Mouse (Mus musculus): ENCODE results near the gene Kdm1b. TPM values are rescaled to one million over a fixed set of nuclear protein-coding genes. Genes with fewer than 3 reads are reported as not detected.

The Kdm1b gene
- polyA plus RNA-seq, 1 experiment from 2014 or later = 14.9 TPM

DNA sequence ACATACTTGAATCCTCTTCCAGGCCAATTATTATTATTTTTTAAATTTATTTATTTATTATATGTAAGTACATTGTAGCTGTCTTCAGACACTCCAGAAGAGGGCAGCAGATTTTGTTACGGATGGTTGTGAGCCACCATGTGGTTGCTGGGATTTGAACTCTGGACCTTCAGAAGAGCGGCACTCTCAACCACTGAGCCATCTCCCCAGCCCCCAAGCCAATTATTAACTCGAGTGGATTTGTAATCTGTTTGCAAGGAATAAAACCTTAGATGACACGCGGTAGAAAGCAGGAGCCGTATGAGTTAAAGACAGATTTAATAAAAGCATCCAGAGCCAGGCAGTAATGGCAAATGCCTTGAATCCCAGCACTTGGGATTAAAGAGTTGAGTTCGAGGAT lies 23.5 kb upstream of the Kdm1b start:
- H3K9me3 ChIP-seq (ENCODE audit: control insufficient read depth, low read length) = no peaks in the 10 kb centered on the region
- H3K4me2 ChIP-seq (replicated peaks; ENCODE audit: low read depth, low read length) = no peak overlapping the region
- DNase-seq (ENCODE audit: low spot score) = no peak
- H3K9ac ChIP-seq (ENCODE audit: low read depth, low read length) = no peak overlapping the region
- H3K27me3 ChIP-seq (ENCODE audit: control insufficient read depth, insufficient read depth, low read length) = no peaks in the 10 kb centered on the region
- H3K4me1 ChIP-seq (replicated peaks; ENCODE audit: control insufficient read depth, insufficient read depth, low read length) = no peaks in the 10 kb centered on the region
- 86% methylated on average over 7 of the region's 7 CpGs for WGBS
- ATAC-seq (ENCODE audit: low FRiP score) = no peak
- no peak overlapping the region for H3K4me3 ChIP-seq (ENCODE audit: low read depth, low read length)
- H3K36me3 ChIP-seq (ENCODE audit: control insufficient read depth, insufficient read depth, low read length) = no peaks in the 10 kb centered on the region
- H3K27ac ChIP-seq (ENCODE audit: low read depth, low read length) = no peak overlapping the region

DNA sequence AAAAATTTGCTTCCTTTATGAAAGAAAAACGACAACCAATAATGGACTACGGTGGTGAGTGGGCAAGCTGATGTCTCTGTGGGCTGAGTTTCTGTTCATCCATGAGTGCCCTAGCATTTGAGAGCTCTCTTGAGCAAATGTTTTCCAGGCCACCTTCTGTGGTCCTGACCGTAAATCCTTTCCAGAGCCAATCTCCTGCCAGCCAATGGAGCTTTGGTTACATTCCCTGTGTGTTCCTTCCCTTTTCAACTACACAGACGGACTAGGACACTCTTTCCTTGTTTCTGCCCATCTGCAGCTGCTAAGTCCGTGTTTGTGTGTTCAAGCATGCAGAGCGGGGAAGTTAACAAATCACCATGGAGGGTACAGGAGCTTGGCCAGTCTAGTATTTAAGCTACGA lies 22.5 kb upstream of the Kdm1b start:
- H3K27ac ChIP-seq (ENCODE audit: low read depth, low read length) = no peak overlapping the region
- DNase-seq (ENCODE audit: low spot score) (no peak), ATAC-seq (ENCODE audit: low FRiP score) (no peak)
- 83% methylated on average over 7 of the region's 7 CpGs for WGBS
- no peak overlapping the region for H3K4me2 ChIP-seq (replicated peaks; ENCODE audit: low read depth, low read length)
- no peaks in the 10 kb centered on the region for H3K9me3 ChIP-seq (ENCODE audit: control insufficient read depth, low read length)
- no peaks in the 10 kb centered on the region for H3K27me3 ChIP-seq (ENCODE audit: control insufficient read depth, insufficient read depth, low read length)
- no peaks in the 10 kb centered on the region for H3K36me3 ChIP-seq (ENCODE audit: control insufficient read depth, insufficient read depth, low read length)
- H3K4me1 ChIP-seq (replicated peaks; ENCODE audit: control insufficient read depth, insufficient read depth, low read length) = no peaks in the 10 kb centered on the region
- no peak overlapping the region for H3K9ac ChIP-seq (ENCODE audit: low read depth, low read length)
- H3K4me3 ChIP-seq (ENCODE audit: low read depth, low read length) = no peak overlapping the region

DNA sequence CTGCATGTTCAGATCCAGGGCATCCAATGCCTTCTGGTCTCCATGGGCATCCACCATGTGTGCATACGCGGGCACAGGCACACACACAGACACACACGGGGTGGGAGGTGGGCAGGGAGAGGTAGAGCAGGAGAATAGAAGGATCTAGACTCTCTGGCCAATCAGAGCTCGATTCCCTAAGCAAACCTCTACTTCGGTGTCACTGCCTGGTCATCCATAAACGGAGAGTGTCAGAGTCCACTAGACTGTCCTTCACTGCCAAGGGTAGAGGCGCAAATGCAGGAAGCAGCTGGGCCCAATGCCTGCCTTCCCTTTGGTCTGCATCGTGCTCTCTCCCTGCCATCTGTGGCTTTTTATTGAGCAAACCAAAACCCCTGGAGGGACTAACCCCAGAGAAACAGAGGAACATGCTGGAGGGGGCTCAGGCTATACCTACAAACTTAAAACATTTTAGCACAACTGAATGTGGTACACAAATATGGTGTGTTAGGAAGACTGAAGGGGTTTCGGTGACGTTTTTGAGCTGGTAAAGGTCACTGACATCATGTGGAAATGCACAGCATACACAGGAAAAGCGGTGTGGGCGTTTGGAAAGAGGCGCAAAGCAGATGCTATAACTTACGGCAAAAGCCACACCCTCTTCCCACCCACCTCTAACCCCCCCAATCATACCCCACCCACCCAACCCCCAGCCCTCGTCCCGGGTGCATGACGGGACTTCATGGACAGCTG lies 12.8 kb upstream of the Kdm1b start:
- Histone ChIP-seq H3K4me2 (replicated peaks; ENCODE audit: low read depth, low read length) (no peak overlapping the region), H3K4me1 (replicated peaks; ENCODE audit: control insufficient read depth, insufficient read depth, low read length) (no peaks in the 10 kb centered on the region), H3K36me3 (ENCODE audit: control insufficient read depth, insufficient read depth, low read length) (no peaks in the 10 kb centered on the region), H3K9me3 (ENCODE audit: control insufficient read depth, low read length) (no peaks in the 10 kb centered on the region), H3K27ac (ENCODE audit: low read depth, low read length) (no peak overlapping the region), H3K27me3 (ENCODE audit: control insufficient read depth, insufficient read depth, low read length) (no peaks in the 10 kb centered on the region), H3K4me3 (ENCODE audit: low read depth, low read length) (no peak overlapping the region), H3K9ac (ENCODE audit: low read depth, low read length) (no peak overlapping the region)
- 87% methylated on average over 17 of the region's 17 CpGs for WGBS
- DNase-seq (ENCODE audit: low spot score) (no peak), ATAC-seq (ENCODE audit: low FRiP score) (no peak)

DNA sequence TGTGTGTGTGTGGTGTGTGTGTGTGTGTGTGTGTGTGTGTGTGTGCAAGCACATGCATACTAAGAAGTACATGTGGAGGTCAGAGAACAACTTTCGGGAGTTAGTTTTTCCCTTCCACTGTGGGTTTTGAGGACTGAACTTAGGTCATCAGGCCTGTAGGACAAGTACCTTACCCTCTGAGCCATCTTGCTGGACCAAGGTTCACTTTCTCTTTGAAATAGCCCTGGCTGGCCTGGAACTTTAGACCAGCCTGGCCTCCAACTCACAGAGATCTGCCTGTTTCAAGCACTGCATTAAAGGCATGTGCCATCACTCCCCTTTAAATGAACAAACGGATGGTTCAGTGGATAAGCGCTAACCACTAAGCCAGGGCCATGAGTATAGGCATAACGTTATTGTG lies 9.7 kb upstream of the Kdm1b start:
- H3K27ac ChIP-seq (ENCODE audit: low read depth, low read length) = no peak overlapping the region
- DNase-seq (ENCODE audit: low spot score) = no peak
- no peak overlapping the region for H3K9ac ChIP-seq (ENCODE audit: low read depth, low read length)
- H3K36me3 ChIP-seq (ENCODE audit: control insufficient read depth, insufficient read depth, low read length) = no peaks in the 10 kb centered on the region
- no peak overlapping the region for H3K4me3 ChIP-seq (ENCODE audit: low read depth, low read length)
- no peak overlapping the region for H3K4me2 ChIP-seq (replicated peaks; ENCODE audit: low read depth, low read length)
- no peak for ATAC-seq (ENCODE audit: low FRiP score)
- 91% methylated on average over 4 of the region's 4 CpGs for WGBS
- no peaks in the 10 kb centered on the region for H3K27me3 ChIP-seq (ENCODE audit: control insufficient read depth, insufficient read depth, low read length)
- no peaks in the 10 kb centered on the region for H3K9me3 ChIP-seq (ENCODE audit: control insufficient read depth, low read length)
- no peaks in the 10 kb centered on the region for H3K4me1 ChIP-seq (replicated peaks; ENCODE audit: control insufficient read depth, insufficient read depth, low read length)

DNA sequence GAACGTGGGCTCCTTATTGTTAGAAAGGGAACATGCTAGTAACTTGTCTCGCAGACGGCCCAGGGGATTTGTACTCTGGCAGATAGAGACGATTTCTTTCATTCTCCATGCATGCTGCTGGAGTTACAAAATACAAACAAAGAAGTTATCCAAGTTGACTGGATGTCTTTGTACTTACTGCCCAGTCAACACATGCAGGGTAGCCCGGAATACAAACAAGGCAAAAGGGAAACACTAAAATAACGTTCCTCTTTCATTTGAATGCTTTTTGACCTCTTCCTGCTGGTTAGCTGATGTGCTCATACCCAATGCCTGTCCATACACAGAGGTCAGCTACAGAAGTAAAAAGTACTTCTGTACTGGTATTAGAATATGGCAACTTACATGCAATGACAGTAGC lies 5.4 kb upstream of the Kdm1b start:
- Histone ChIP-seq H3K27ac (ENCODE audit: low read depth, low read length) (no peak overlapping the region), H3K4me1 (replicated peaks; ENCODE audit: control insufficient read depth, insufficient read depth, low read length) (no peaks in the 10 kb centered on the region), H3K27me3 (ENCODE audit: control insufficient read depth, insufficient read depth, low read length) (no peaks in the 10 kb centered on the region), H3K4me3 (ENCODE audit: low read depth, low read length) (no peak overlapping the region), H3K9ac (ENCODE audit: low read depth, low read length) (no peak overlapping the region), H3K36me3 (ENCODE audit: control insufficient read depth, insufficient read depth, low read length) (no peaks in the 10 kb centered on the region), H3K4me2 (replicated peaks; ENCODE audit: low read depth, low read length) (no peak overlapping the region), H3K9me3 (ENCODE audit: control insufficient read depth, low read length) (no peaks in the 10 kb centered on the region)
- no peak for ATAC-seq (ENCODE audit: low FRiP score)
- 82% methylated on average over 6 of the region's 6 CpGs for WGBS
- no peak for DNase-seq (ENCODE audit: low spot score)

DNA sequence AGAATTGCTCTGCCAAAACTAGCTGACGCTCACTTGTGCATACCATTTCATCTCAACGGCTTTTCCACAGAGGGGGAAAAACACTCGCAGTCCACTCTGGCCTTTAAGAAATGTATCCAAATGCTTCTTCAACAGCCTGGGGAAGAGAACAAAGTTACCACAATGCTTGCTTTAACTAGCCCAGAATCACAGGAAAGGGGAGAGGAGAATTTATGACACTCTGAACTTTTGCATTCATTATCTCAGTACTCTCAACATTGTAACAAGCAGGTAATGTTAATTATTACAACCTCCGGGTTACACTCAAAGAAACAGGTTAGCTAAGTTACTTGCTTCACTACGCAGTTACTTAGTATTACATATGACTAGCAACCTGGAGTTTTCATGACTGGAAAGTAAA lies 3.2 kb upstream of the Kdm1b start:
- H3K27ac ChIP-seq (ENCODE audit: low read depth, low read length) = no peak overlapping the region
- no peak overlapping the region for H3K9ac ChIP-seq (ENCODE audit: low read depth, low read length)
- peaks cover 3% of the 10 kb centered on the region; the same call in 1 of the 2 replicates for H3K4me1 ChIP-seq (replicated peaks; ENCODE audit: control insufficient read depth, insufficient read depth, low read length)
- H3K4me2 ChIP-seq (replicated peaks; ENCODE audit: low read depth, low read length) = no peak overlapping the region
- WGBS = 95% methylated on average over 5 of the region's 5 CpGs
- no peaks in the 10 kb centered on the region for H3K36me3 ChIP-seq (ENCODE audit: control insufficient read depth, insufficient read depth, low read length)
- H3K9me3 ChIP-seq (ENCODE audit: control insufficient read depth, low read length) = no peaks in the 10 kb centered on the region
- H3K4me3 ChIP-seq (ENCODE audit: low read depth, low read length) = no peak overlapping the region
- ATAC-seq (ENCODE audit: low FRiP score) = no peak
- H3K27me3 ChIP-seq (ENCODE audit: control insufficient read depth, insufficient read depth, low read length) = no peaks in the 10 kb centered on the region
- DNase-seq (ENCODE audit: low spot score) = no peak

DNA sequence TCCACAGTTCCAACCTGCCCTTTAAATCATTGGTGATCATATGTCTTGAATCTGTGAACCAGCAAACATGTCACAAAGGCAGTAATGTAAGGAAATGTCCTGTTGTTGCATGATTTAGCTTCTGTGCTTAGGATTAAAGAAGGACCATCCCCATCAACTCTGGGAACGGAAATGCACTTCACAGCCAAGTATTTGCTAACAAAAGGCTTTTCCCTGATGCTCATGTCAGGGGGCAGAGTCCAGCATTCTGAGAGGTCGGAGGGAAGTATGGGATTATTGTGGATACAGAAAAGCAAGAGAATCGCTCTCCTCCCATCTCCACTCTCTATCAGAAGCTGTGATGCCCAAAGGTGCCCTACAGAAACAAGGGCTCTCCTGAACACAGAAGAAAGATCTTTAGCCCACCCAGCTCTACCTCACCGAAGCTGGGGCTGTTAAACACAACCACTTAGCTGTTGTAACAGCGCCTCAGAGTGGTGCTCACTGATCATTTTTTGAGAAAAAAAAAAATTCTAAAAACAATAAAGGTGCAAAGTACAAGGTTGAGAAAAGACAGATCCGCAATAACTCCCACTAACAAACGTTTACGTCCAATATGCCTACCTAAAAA lies 1.2 kb upstream of the Kdm1b start:
- Histone ChIP-seq H3K27me3 (ENCODE audit: control insufficient read depth, insufficient read depth, low read length) (no peaks in the 10 kb centered on the region), H3K4me1 (replicated peaks; ENCODE audit: control insufficient read depth, insufficient read depth, low read length) (peaks cover 3% of the 10 kb centered on the region; the same call in 1 of the 2 replicates), H3K36me3 (ENCODE audit: control insufficient read depth, insufficient read depth, low read length) (no peaks in the 10 kb centered on the region), H3K9me3 (ENCODE audit: control insufficient read depth, low read length) (no peaks in the 10 kb centered on the region), H3K4me2 (replicated peaks; ENCODE audit: low read depth, low read length) (peak overlapping the region; percentile 94), H3K4me3 (ENCODE audit: low read depth, low read length) (peak overlapping the region; percentile 4; the same call in 1 of the 2 replicates), H3K27ac (ENCODE audit: low read depth, low read length) (no peak overlapping the region), H3K9ac (ENCODE audit: low read depth, low read length) (peak overlapping the region; percentile 8; the same call in 1 of the 2 replicates)
- ATAC-seq (ENCODE audit: low FRiP score) (no peak), DNase-seq (ENCODE audit: low spot score) (peak; percentile 16)
- 68% methylated on average over 8 of the region's 8 CpGs for WGBS

DNA sequence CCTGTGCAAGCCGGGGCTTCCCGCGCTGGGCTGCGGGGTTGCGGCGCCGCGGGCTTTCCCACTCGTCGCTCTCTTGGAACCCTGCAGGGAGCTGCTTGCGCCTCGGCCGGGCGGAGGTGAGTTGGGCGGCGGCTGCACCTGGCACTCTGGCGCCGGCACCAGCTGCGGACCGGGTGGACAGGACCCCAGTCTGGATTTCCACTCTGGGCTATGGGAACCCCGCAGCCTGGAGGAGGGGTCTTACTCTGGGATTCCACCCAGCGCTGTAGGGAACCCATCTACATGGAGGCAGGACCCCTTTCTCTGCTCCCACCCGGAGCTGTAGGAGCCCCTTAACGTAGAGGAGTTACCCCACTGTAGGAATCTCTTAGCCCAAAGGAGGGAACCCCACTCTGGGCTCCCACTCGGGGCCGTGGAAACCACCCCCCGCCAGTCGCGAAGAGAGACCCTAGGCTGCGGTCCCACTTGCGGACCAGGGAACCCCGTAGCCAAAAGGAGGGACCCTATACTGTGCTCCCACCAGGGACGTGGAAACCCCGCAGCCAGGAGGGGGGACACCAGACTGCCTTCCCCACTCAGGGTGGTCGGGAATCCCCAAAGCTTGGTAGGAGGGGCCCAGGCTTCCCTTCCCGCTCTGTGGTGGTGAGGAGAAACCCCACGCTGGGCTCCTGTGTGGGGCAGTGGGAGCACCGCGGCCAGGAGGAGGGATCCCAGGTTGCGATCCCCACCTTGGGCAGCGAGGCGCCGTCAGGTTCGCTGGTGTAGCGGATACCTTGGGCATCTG lies 726 bp downstream of the Kdm1b start:
- H3K4me1 ChIP-seq (replicated peaks; ENCODE audit: control insufficient read depth, insufficient read depth, low read length) = peaks cover 3% of the 10 kb centered on the region; the same call in 1 of the 2 replicates
- H3K27ac ChIP-seq (ENCODE audit: low read depth, low read length) = peak overlapping the region; percentile 70
- WGBS = 1% methylated on average over 44 of the region's 45 CpGs
- peak overlapping the region; percentile 73 for H3K9ac ChIP-seq (ENCODE audit: low read depth, low read length)
- peak overlapping the region; percentile 87 for H3K4me3 ChIP-seq (ENCODE audit: low read depth, low read length)
- DNase-seq (ENCODE audit: low spot score) (peak; percentile 39), ATAC-seq (ENCODE audit: low FRiP score) (peak; percentile 45)
- no peaks in the 10 kb centered on the region for H3K36me3 ChIP-seq (ENCODE audit: control insufficient read depth, insufficient read depth, low read length)
- no peaks in the 10 kb centered on the region for H3K9me3 ChIP-seq (ENCODE audit: control insufficient read depth, low read length)
- H3K4me2 ChIP-seq (replicated peaks; ENCODE audit: low read depth, low read length) = peak overlapping the region; percentile 94
- H3K27me3 ChIP-seq (ENCODE audit: control insufficient read depth, insufficient read depth, low read length) = no peaks in the 10 kb centered on the region
